Mouse (Mus musculus): Measurements from ENCODE around the gene Ghrh. TPM values are rescaled to one million over a fixed set of nuclear protein-coding genes. Genes with fewer than 3 reads are reported as not detected.

The Ghrh gene
- total and polyA plus RNA-seq, 3 experiments, result not detected

DNA sequence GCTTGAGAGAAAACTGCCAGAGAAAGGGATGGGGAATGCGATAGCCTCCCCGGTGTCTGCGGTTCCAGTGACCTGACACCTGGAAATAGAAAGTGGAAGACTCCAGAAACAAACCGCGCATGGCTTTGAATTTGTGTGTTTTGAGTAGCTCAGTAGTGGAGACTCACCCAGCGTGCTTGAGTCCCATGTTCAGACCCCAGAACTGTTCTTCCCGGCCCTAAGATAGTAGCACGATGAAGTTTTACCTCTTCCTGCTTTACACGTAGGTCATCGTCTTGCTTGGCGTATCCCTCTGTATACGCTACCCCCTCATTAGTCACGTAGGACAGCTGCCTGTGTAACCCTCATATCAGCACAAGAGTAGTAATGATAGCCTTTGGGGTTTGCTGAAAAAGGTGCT, 20.7 kb upstream of the Ghrh start:
- H3K9ac ChIP-seq (ENCODE audit: insufficient read depth, low read depth), result peak overlapping the region; percentile 76
- TF ChIP-seq MAZ (IDR thresholded peaks at IDR 0.05; ENCODE audit: low read depth, low read length) (no peak), PAX5 (IDR thresholded peaks at IDR 0.05; ENCODE audit: low read length) (no peak), JUND (conservative IDR thresholded peaks at IDR 0.05; ENCODE audit: low read depth, low read length) (no peak), ELF1 (IDR thresholded peaks at IDR 0.05; ENCODE audit: low read depth, low read length) (no peak), CHD2 (IDR thresholded peaks at IDR 0.05; ENCODE audit: low read length) (no peak), POLR2AphosphoS2 (IDR thresholded peaks at IDR 0.05; ENCODE audit: low read depth, low read length) (no peak), ZKSCAN1 (IDR thresholded peaks at IDR 0.05; ENCODE audit: borderline replicate concordance, low read depth, low read length) (no peak), POLR2A (IDR thresholded peaks at IDR 0.05; ENCODE audit: low read depth, low read length) (no peak), ETS1 (conservative IDR thresholded peaks at IDR 0.05; ENCODE audit: low read depth, low read length) (no peak), TBP (conservative IDR thresholded peaks at IDR 0.05; ENCODE audit: low read depth, low read length) (no peak)
- H3K79me2 ChIP-seq (replicated peaks; ENCODE audit: control insufficient read depth, extremely low read depth, insufficient read depth, poor library complexity, severe bottlenecking), result peaks cover 16% of the 10 kb centered on the region
- in situ Hi-C loops (cut with MboI; ENCODE audit: low pct_ligation_motif_present, low pct_unique_long_range_greater_than_20kb, low sequenced_read_pairs) (no loop called here), dilution Hi-C loops (cut with MboI; ENCODE audit: extremely low pct_ligation_motif_present, extremely low pct_unique_long_range_greater_than_20kb, low sequenced_read_pairs) (no loop called here)
- no peaks in the 10 kb centered on the region for H3K9me3 ChIP-seq (replicated peaks; ENCODE audit: low read length)
- peaks cover 0 to 33% of the 10 kb centered on the region in 2 experiments for H3K36me3 ChIP-seq (replicated peaks in 1 of 2; ENCODE audit: control insufficient read depth in 1 of 2, insufficient read depth in 1 of 2, low read length in 1 of 2)
- peak overlapping the region; percentile 21; the same call in 1 of the 2 replicates for H3K27ac ChIP-seq (ENCODE audit: insufficient read depth, low read depth)
- peak overlapping the region; percentile 41 for H3K4me2 ChIP-seq (ENCODE audit: insufficient read depth, low read depth, poor library complexity, severe bottlenecking)
- H3K4me3 ChIP-seq (replicated peaks in 1 of 3; ENCODE audit: low read depth in 2 of 3, low read length in 2 of 3, poor library complexity in 1 of 3), result peak overlapping the region; percentile 87 to 94 (median 93)
- peaks cover 5 to 20% of the 10 kb centered on the region in 2 experiments; a peak in 3 of 4 replicates for H3K4me1 ChIP-seq (ENCODE audit: control insufficient read depth in 1 of 2, insufficient read depth in 2 of 2)
- no peaks in the 10 kb centered on the region for H3K27me3 ChIP-seq (replicated peaks)
- DNase-seq (ENCODE audit: extremely low read depth), result peak; percentile 30

DNA sequence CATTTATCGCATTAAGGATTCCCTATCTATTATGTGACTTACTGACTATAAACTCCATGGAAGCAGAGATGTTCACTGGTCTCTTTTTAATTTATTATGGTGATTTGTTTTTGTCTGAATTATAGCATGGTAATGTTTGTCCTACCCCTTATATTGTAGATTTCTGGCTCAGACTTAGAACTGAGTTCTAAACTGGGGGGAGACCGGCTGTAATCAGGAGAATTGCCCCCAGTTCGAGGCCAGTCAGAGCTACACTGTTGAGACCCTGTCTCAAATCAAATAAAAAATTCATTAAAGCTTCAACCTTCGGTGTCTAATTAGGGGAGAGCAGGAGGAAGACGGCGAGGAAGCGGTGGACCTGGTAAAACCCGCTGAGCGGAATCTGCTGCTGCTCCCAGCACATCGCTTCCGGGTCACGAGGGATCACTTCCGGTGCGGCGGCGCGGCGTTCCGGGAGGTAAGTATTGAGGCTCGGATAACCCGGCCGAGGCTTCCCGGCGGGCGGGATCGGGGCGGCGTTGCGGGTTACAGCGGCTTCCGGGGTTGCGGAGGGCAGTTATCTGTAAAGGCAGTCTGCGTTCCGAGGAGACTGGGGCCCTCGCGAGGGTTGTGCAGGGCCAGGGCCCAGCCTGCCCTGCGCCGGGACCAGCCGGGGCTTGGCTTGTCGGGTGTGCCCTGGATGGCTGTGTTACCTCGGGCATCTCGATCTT, 20.0 kb upstream of the Ghrh start, which contains the start of gene Manbal:
TSS of gene Manbal (plus strand) at position 411 of the 710 bp plus-strand sequence.
- DNase-seq (ENCODE audit: extremely low read depth), result peak; percentile 89
- peak within 1 kb of the TSS; percentile 75 for H3K4me2 ChIP-seq (ENCODE audit: insufficient read depth, low read depth, poor library complexity, severe bottlenecking)
- dilution Hi-C loops (cut with MboI; ENCODE audit: extremely low pct_ligation_motif_present, extremely low pct_unique_long_range_greater_than_20kb, low sequenced_read_pairs), result no loop called here
- TF ChIP-seq RAD21 (IDR thresholded peaks at IDR 0.05; ENCODE audit: low read depth, low read length), result no peak
- TF ChIP-seq ELF1 (IDR thresholded peaks at IDR 0.05; ENCODE audit: low read depth, low read length), result peak; percentile 94
- peak; percentile 93 for TF ChIP-seq CHD2 (IDR thresholded peaks at IDR 0.05; ENCODE audit: low read length)
- TF ChIP-seq ETS1 (conservative IDR thresholded peaks at IDR 0.05; ENCODE audit: low read depth, low read length), result no peak
- peak; percentile 88 for TF ChIP-seq POLR2A (IDR thresholded peaks at IDR 0.05; ENCODE audit: low read depth, low read length)
- TF ChIP-seq SIN3A (IDR thresholded peaks at IDR 0.05; ENCODE audit: low read length), result peak; percentile 59; the same call in 1 of the 2 replicates
- peak; percentile 86 for TF ChIP-seq UBTF (IDR thresholded peaks at IDR 0.05; ENCODE audit: low read depth, low read length)
- peak; percentile 61; the same call in 1 of the 2 replicates for TF ChIP-seq MXI1 (IDR thresholded peaks at IDR 0.05; ENCODE audit: low read depth, low read length)
- no peak for TF ChIP-seq ZKSCAN1 (IDR thresholded peaks at IDR 0.05; ENCODE audit: borderline replicate concordance, low read depth, low read length)
- no peak; the same call in 1 of the 2 replicates for TF ChIP-seq USF1 (IDR thresholded peaks at IDR 0.05; ENCODE audit: low read depth, low read length)
- peak; percentile 58 for TF ChIP-seq BHLHE40 (IDR thresholded peaks at IDR 0.05; ENCODE audit: low read depth, low read length)
- no peak for TF ChIP-seq JUND (conservative IDR thresholded peaks at IDR 0.05; ENCODE audit: low read depth, low read length)
- TF ChIP-seq CHD1 (IDR thresholded peaks at IDR 0.05; ENCODE audit: low read depth, low read length), result no peak
- TF ChIP-seq NRF1 (IDR thresholded peaks at IDR 0.05; ENCODE audit: low read depth, low read length), result 0 out of 2 replicates have a peak, but pooled peaks have one; percentile 24
- TF ChIP-seq EP300 (IDR thresholded peaks at IDR 0.05; ENCODE audit: low read length), result no peak
- peak; percentile 65; the same call in 1 of the 2 replicates for TF ChIP-seq IRF4 (IDR thresholded peaks at IDR 0.05; ENCODE audit: low read depth, low read length)
- no peak for TF ChIP-seq MAZ (IDR thresholded peaks at IDR 0.05; ENCODE audit: low read depth, low read length)
- no peak; the same call in 1 of the 2 replicates for TF ChIP-seq SMC3 (IDR thresholded peaks at IDR 0.05; ENCODE audit: low read depth, low read length)
- TF ChIP-seq NELFE (IDR thresholded peaks at IDR 0.05; ENCODE audit: low read depth, low read length), result peak; percentile 93
- no peak for TF ChIP-seq MAFK (IDR thresholded peaks at IDR 0.05; ENCODE audit: insufficient replicate concordance, low read length)
- peak; percentile 90; the same call in 1 of the 2 replicates for TF ChIP-seq KAT2A (IDR thresholded peaks at IDR 0.05; ENCODE audit: insufficient replicate concordance, low read length)
- TF ChIP-seq USF2 (conservative IDR thresholded peaks at IDR 0.05; ENCODE audit: low read depth, low read length), result no peak
- TF ChIP-seq JUN (IDR thresholded peaks at IDR 0.05; ENCODE audit: insufficient read depth, low read depth, low read length), result no peak
- TF ChIP-seq CTCF (conservative IDR thresholded peaks at IDR 0.05 in 1 of 2, IDR thresholded peaks at IDR 0.05 in 1 of 2; ENCODE audit: low read depth in 2 of 2, low read length in 2 of 2), result no peak
- TF ChIP-seq POLR2AphosphoS2 (IDR thresholded peaks at IDR 0.05; ENCODE audit: low read depth, low read length), result peak; percentile 69; the same call in 1 of the 2 replicates
- TF ChIP-seq RCOR1 (conservative IDR thresholded peaks at IDR 0.05; ENCODE audit: low read depth, low read length), result no peak; the same call in 1 of the 2 replicates
- TF ChIP-seq MAX (IDR thresholded peaks at IDR 0.05; ENCODE audit: low read length), result no peak
- TF ChIP-seq ZC3H11A (IDR thresholded peaks at IDR 0.05; ENCODE audit: low read depth, low read length), result no peak

More for the DNA sequence above, 20.0 kb upstream of the Ghrh start, which contains the start of gene Manbal:
- H3K79me2 ChIP-seq (replicated peaks; ENCODE audit: control insufficient read depth, extremely low read depth, insufficient read depth, poor library complexity, severe bottlenecking), result peaks cover 16% of the 10 kb centered on the region
- no peaks in the 10 kb centered on the region for H3K9me3 ChIP-seq (replicated peaks; ENCODE audit: low read length)
- H3K4me3 ChIP-seq (replicated peaks in 1 of 3; ENCODE audit: low read depth in 2 of 3, low read length in 2 of 3, poor library complexity in 1 of 3), result peak within 1 kb of the TSS; percentile 87 to 94 (median 93)
- H3K4me1 ChIP-seq (ENCODE audit: control insufficient read depth in 1 of 2, insufficient read depth in 2 of 2), result peaks cover 5 to 20% of the 10 kb centered on the region in 2 experiments; a peak in 3 of 4 replicates
- in situ Hi-C loops (cut with MboI; ENCODE audit: low pct_ligation_motif_present, low pct_unique_long_range_greater_than_20kb, low sequenced_read_pairs), result no loop called here
- H3K27me3 ChIP-seq (replicated peaks), result no peaks in the 10 kb centered on the region
- peak within 1 kb of the TSS; percentile 90 for H3K9ac ChIP-seq (ENCODE audit: insufficient read depth, low read depth)
- peak within 1 kb of the TSS; percentile 21; the same call in 1 of the 2 replicates for H3K27ac ChIP-seq (ENCODE audit: insufficient read depth, low read depth)
- peaks cover 0 to 26% of the 10 kb centered on the region in 2 experiments for H3K36me3 ChIP-seq (replicated peaks in 1 of 2; ENCODE audit: control insufficient read depth in 1 of 2, insufficient read depth in 1 of 2, low read length in 1 of 2)

Data from CH12.LX (cell line).